Mouse (Mus musculus) kidney, postnatal 0 days (tissue): ENCODE measurements around the gene Crnkl1. TPM values are rescaled to one million over a fixed set of nuclear protein-coding genes. Genes with fewer than 3 reads are reported as not detected.
"Not testable (repeated sequence)": the region's sequence is repeated elsewhere in the genome, so short reads cannot be mapped to it uniquely, and the experiment has no call there.

Source experiments
- ATAC-seq: fragments of 200-750 bp; cut with Nextera tagmentation; replicated peaks from 2 replicates; pipeline ENCODE4 v1.8.0; 2017; ENCODE audit warnings: low read depth, moderate number of reproducible peaks, moderate TSS enrichment, moderate library complexity; ENCODE audit not compliant: low FRiP score
- DNase-seq: peaks from one replicate; pipeline ENCODE4 v3.0.0-alpha.2; 2016; ENCODE audit warnings: low spot score
- H3K27ac ChIP-seq: fragments of 300-500 bp; sonication (generic); 2 replicates; pipeline ENCODE4 v1.5.1; 2014; ENCODE audit warnings: mild to moderate bottlenecking
- H3K27me3 ChIP-seq: fragments of 300-500 bp; sonication (generic); 2 replicates; pipeline ENCODE4 v1.6.1; 2014; ENCODE audit warnings: low read length, mixed read lengths; ENCODE audit not compliant: insufficient read depth
- H3K36me3 ChIP-seq: fragments of 300-500 bp; sonication (generic); 2 replicates; pipeline ENCODE4 v1.6.1; 2014; ENCODE audit warnings: low read length, mixed read lengths; ENCODE audit not compliant: insufficient read depth
- H3K4me1 ChIP-seq: fragments of 300-500 bp; sonication (generic); replicated peaks from 2 replicates; pipeline ENCODE4 v1.6.1; 2014; ENCODE audit warnings: antibody characterized with exemption, low read length, mixed read lengths; ENCODE audit not compliant: insufficient read depth
- H3K4me2 ChIP-seq: fragments of 300-500 bp; sonication (generic); 2 replicates; pipeline ENCODE4 v1.6.1; 2014; ENCODE audit warnings: mild to moderate bottlenecking, low read length, moderate library complexity, mixed read lengths
- H3K4me3 ChIP-seq: fragments of 300-500 bp; sonication (generic); replicated peaks from 2 replicates; pipeline ENCODE4 v1.5.1; 2014; ENCODE audit warnings: low read depth, low read length
- H3K9ac ChIP-seq: fragments of 300-500 bp; sonication (generic); 2 replicates; pipeline ENCODE4 v1.6.1; 2014; ENCODE audit warnings: low read depth, low read length
- H3K9me3 ChIP-seq: fragments of 300-500 bp; sonication (generic); replicated peaks from 2 replicates; pipeline ENCODE4 v1.6.1; 2016; ENCODE audit warnings: low read length, inconsistent platforms, mixed read lengths
- CTCF ChIP-seq: IDR thresholded peaks from 2 replicates; pipeline ENCODE4 v1.5.1; 2016; ENCODE audit warnings: antibody characterized with exemption, low read depth, mild to moderate bottlenecking, moderate library complexity
- WGBS: fragments of 180-500 bp; shearing (Covaris S2); extraction: QIAGEN DNeasy Blood & Tissue Kit; methylation state at CpG from one replicate; pipeline ENCODE4 v1.1.7; 2014; 5-methylcytosine and 5-hydroxymethylcytosine counted together
- polyA plus RNA-seq: library from polyadenylated mRNA; unstranded; fragments of >200 nt; fragmentation: Nextera tagmentation; extraction: Ambion mirVana; gene quantifications from 2 replicates; pipeline ENCODE4 v1.2.1, GENCODE M21; 2015

The Crnkl1 gene
- polyA plus RNA-seq, 1 experiment from 2014 or later: 23.6 TPM

- H3K9ac ChIP-seq: peak overlapping the region; percentile 95
- TF ChIP-seq CTCF: peak; percentile 68
- peak overlapping the region; percentile 94 for H3K4me3 ChIP-seq
- ATAC-seq: peak; percentile 96
- no peaks in the 10 kb centered on the region for H3K9me3 ChIP-seq
- H3K27me3 ChIP-seq: no peaks in the 10 kb centered on the region
- peak overlapping the region; percentile 96 for H3K27ac ChIP-seq
- H3K36me3 ChIP-seq: no peaks in the 10 kb centered on the region
- under 1% methylated on average over 61 of the region's 68 CpGs for WGBS
- peak; percentile 97 for DNase-seq
- H3K4me2 ChIP-seq: peak overlapping the region; percentile 64
- peaks cover 14% of the 10 kb centered on the region for H3K4me1 ChIP-seq
Measured at GRCm38 (mm10) chr2:145903061-145903901, 31.5 kb downstream of the Crnkl1 start.

GRCm38 (mm10) chr2:145901861-145902260 lies 33.0 kb downstream of the Crnkl1 start, which contains the start of gene Naa20:
Gene Naa20, plus strand, starts transcription at chr2:145902099.
- Histone ChIP-seq H3K27ac (0 out of 2 replicates have a peak within 1 kb of the TSS, but pooled peaks have one; percentile 96), H3K9ac (peak within 1 kb of the TSS; percentile 95), H3K9me3 (no peaks in the 10 kb centered on the region), H3K4me2 (peak within 1 kb of the TSS; percentile 64), H3K36me3 (no peaks in the 10 kb centered on the region), H3K27me3 (no peaks in the 10 kb centered on the region), H3K4me1 (peaks cover 14% of the 10 kb centered on the region), H3K4me3 (peak within 1 kb of the TSS; percentile 94)
- ATAC-seq: no peak
- WGBS: 89% methylated on average over 6 of the region's 6 CpGs
- no peak for DNase-seq
- no peak for TF ChIP-seq CTCF

DNA sequence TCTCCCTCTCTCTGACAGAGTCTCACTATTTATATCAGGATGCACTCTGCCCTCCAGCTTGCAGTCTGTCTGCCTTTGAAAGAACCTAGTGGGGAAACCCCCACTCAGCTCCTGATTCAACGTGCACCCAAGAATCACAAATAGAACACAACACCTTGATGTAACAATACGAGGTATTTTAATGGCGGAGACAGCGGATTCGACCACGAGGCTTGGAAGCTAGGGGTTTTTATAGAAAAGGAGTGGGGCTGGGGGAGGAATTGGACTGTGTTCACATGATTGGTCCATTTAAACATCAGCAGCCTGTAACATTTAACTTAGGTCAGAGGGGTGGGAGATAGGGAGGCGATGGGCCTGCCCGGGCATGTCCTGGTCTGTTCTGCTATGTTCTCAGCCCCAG lies 34.5 kb downstream of the Crnkl1 start:
- not testable (repeated sequence) for H3K4me2 ChIP-seq, H3K27ac ChIP-seq, H3K27me3 ChIP-seq, H3K9me3 ChIP-seq, DNase-seq, H3K36me3 ChIP-seq, ATAC-seq, H3K4me3 ChIP-seq, H3K9ac ChIP-seq
- 68% methylated on average over 6 of the region's 8 CpGs for WGBS
- peaks cover 12% of the 10 kb centered on the region for H3K4me1 ChIP-seq

DNA sequence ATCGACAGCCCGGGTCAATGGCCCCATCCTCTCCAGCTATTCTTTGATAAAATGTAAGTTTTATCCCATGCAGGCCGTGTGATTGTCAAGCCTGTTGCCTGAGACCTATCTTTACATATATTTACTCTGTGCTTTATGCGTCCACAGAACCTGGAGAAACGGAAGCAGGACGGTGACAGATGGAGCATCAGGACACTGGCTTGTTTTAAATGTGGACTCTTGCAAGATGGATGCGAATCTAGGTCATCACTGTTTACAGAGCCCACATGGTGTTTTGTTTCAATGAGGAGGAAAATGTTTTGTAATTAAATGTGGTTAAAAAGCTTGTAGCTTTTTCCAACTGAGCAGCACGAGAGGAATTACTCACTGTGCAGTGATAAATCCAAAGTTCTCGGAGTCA lies 36.7 kb downstream of the Crnkl1 start:
- 59% methylated on average over 9 of the region's 9 CpGs for WGBS

GRCm38 (mm10) chr2:145893756-145894155 lies 41.1 kb downstream of the Crnkl1 start:
- H3K4me2 ChIP-seq: no peak overlapping the region
- no peak for ATAC-seq
- no peak for TF ChIP-seq CTCF
- peaks cover 2% of the 10 kb centered on the region; the same call in 1 of the 2 replicates for H3K4me1 ChIP-seq
- H3K27ac ChIP-seq: no peak overlapping the region
- H3K27me3 ChIP-seq: no peaks in the 10 kb centered on the region
- no peaks in the 10 kb centered on the region for H3K36me3 ChIP-seq
- H3K9me3 ChIP-seq: no peaks in the 10 kb centered on the region
- no peak for DNase-seq
- over 99% methylated on average over 6 of the region's 6 CpGs for WGBS
- H3K4me3 ChIP-seq: no peak overlapping the region
- no peak overlapping the region for H3K9ac ChIP-seq

More for the DNA sequence above, 36.7 kb downstream of the Crnkl1 start:
- H3K9me3 ChIP-seq: no peaks in the 10 kb centered on the region
- ATAC-seq (no peak), DNase-seq (no peak)
- H3K36me3 ChIP-seq: no peaks in the 10 kb centered on the region
- H3K4me2 ChIP-seq: no peak overlapping the region
- H3K4me1 ChIP-seq: no peaks in the 10 kb centered on the region
- TF ChIP-seq CTCF: no peak
- H3K27me3 ChIP-seq: no peaks in the 10 kb centered on the region
- no peak overlapping the region for H3K9ac ChIP-seq
- H3K27ac ChIP-seq: no peak overlapping the region
- no peak overlapping the region for H3K4me3 ChIP-seq

GRCm38 (mm10) chr2:145890571-145890970 lies 44.2 kb downstream of the Crnkl1 start:
- no peak for ATAC-seq
- H3K27me3 ChIP-seq: no peaks in the 10 kb centered on the region
- H3K4me3 ChIP-seq: no peak overlapping the region
- H3K4me1 ChIP-seq: peaks cover 6% of the 10 kb centered on the region; the same call in 1 of the 2 replicates
- no peak for TF ChIP-seq CTCF
- H3K36me3 ChIP-seq: 0 out of 2 replicates have a peak, but pooled peaks cover 14% of the 10 kb centered on the region
- H3K9ac ChIP-seq: no peak overlapping the region
- H3K9me3 ChIP-seq: no peaks in the 10 kb centered on the region
- no peak for DNase-seq
- no peak overlapping the region for H3K27ac ChIP-seq
- WGBS: 81% methylated on average over 2 of the region's 2 CpGs
- H3K4me2 ChIP-seq: no peak overlapping the region
